Mouse (Mus musculus) layer of hippocampus, adult 9-10 months (tissue): ENCODE measurements at regions not wholly inside any gene's neighbourhood (a gene's known extent, or its start where the extent isn't known, plus 50 kb on each side); places are given as distances from the start of the nearest gene placed in this dataset.

Source experiments
- DNase-seq: peaks from one replicate; pipeline ENCODE4 v3.0.0; 2022; ENCODE audit warnings: low spot score

- no peak for DNase-seq
Observed at GRCm38 (mm10) chr2:117023436-117023835, 97.7 kb upstream of the Spred1 start.

DNA sequence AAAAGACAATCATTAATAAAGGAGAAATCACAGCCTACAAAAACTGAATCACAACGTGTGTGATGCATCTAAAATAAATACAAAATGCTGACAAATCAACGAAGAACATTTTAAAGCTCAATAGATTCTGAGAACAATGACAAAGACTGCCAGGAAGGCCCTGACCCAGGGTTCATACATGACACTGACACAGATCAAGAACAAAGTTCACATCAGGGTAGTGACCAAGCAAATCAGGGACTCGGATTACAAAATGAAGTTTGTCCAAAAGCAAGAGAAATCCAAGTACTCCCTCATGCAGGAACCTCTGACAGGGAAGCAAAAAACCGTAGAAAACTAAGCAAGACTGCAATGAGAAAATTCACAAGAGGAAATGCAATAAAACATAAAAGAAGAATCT lies 94.1 kb upstream of the Spred1 start:
- DNase-seq, result no peak

- no peak for DNase-seq
Observed at GRCm38 (mm10) chr2:117028771-117029170, 92.4 kb upstream of the Spred1 start.

DNA sequence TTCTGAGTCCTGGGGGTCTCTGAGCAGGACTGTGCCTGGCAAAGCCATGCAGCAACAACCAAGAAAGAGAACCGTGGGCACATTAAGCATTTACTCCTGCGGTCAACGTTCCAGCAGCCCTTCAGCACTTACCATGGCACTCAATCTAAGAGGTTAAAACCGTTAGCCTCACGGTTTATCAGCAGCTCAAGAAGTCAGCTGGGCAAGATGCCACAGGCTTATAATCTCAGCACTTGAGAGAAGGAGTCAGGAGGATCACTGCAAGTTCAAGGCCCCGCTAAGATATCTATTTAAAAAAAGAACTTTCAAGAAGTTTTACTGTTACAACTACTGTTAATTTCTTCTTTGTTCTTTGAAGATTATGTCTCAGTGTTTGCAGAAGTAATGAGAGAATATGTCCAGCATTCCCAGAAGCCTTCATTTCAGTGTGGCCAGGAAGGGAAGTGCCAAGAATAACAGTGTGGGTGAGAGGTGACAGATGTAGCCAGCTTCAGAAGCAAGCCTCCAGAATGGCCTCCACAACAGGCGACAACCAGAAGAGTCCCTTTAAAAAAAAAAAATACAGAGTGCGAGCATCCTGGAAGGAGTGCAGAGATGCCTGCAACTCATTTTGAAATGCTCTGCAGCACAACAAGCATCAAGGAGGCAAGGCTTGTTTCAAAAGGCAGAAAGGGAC lies 84.8 kb upstream of the Spred1 start:
- no peak for DNase-seq

- DNase-seq, result no peak
Observed at GRCm38 (mm10) chr2:117040211-117040610, 81.0 kb upstream of the Spred1 start.

DNA sequence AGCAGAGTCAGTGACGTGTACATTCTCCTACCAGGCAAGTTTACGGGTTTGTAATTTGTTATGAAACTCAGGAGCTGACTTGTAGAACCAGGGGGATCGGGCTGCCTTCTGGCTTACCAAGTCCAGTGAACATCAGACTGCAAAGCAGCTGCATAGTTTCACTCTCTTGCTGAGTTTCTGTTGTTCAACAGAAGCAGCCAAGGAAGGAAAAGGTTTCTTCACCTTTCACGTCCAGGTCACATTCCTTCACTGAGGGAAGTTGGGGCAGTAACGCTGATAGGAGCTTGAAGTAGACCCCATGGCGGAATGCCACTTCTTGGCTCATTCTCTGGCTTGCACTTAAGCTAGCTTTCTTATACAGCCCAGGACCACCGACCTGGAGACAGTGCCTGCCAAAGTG lies 77.3 kb upstream of the Spred1 start:
- no peak for DNase-seq

DNA sequence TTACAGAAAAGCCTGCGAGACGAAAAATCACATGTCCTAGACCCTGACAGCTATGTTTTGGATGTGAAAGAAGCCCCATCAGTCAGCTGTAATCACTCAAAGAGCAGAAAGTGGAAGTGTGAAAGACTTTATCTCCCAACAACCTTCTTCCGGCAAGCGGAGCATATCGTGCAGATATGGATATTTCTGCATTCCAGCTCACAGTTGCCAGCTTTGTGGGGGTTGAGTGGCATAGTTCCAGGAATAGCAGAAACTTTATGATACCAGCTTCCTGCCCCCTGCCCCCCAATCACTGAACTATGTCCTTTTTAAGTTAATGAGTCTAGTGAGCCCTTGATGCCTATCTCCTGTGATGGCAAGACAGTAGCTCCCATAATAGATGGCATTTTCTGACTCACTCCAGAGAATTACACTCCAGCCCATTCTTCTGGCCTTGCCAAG lies 72.9 kb upstream of the Spred1 start:
- DNase-seq, result no peak

- no peak for DNase-seq
Observed at GRCm38 (mm10) chr2:117050061-117050460, 71.1 kb upstream of the Spred1 start.

- no peak for DNase-seq
Observed at GRCm38 (mm10) chr2:117064126-117064525, 57.0 kb upstream of the Spred1 start.

GRCm38 (mm10) chr2:117070348-117070747 lies 50.8 kb upstream of the Spred1 start:
- no peak for DNase-seq

DNA sequence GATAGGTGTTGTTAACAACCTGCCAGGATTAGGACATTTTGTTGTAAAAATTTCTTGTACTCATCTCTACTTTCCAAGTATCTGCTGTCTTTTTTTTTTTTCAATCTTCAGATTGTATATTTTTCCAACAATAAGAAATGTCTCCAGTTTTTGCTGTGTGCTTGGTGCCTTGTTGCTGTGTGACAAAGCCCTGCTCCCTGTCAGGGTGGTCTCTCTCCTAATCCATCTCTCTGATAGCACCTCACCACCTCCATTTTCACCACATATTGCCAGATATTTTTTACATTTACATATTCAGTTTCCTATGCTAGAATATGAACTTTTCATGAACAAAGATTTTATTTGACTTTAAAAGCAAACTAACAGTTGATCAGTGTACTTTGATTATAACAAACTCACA lies 50.1 kb upstream of the Spred1 start:
- DNase-seq, result no peak
